Mouse (Mus musculus) stomach, embryonic 15.5 days (tissue): Measurements from ENCODE around the gene Pbx4. TPM values are rescaled to one million over a fixed set of nuclear protein-coding genes. Genes with fewer than 3 reads are reported as not detected.

Experiments
- ATAC-seq: fragments of 200-750 bp; cut with Nextera tagmentation; 2 replicates; pipeline ENCODE4 v1.8.0; 2017; ENCODE audit warnings: low read depth, moderate number of reproducible peaks, moderate TSS enrichment; ENCODE audit not compliant: insufficient read depth, low FRiP score
- H3K27ac ChIP-seq: fragments of 300-500 bp; sonication (generic); 2 replicates; pipeline ENCODE4 v1.5.1; 2015; ENCODE audit warnings: mild to moderate bottlenecking, inconsistent platforms
- H3K27me3 ChIP-seq: fragments of 300-500 bp; sonication (generic); replicated peaks from 2 replicates; pipeline ENCODE4 v1.6.1; 2015; ENCODE audit warnings: inconsistent platforms
- H3K36me3 ChIP-seq: fragments of 300-500 bp; sonication (generic); 2 replicates; pipeline ENCODE4 v1.6.1; 2015; ENCODE audit warnings: inconsistent platforms
- H3K4me1 ChIP-seq: fragments of 300-500 bp; sonication (generic); 2 replicates; pipeline ENCODE4 v1.6.1; 2015; ENCODE audit warnings: inconsistent platforms
- H3K4me2 ChIP-seq: fragments of 300-500 bp; sonication (generic); 2 replicates; pipeline ENCODE4 v1.6.1; 2015; ENCODE audit warnings: mild to moderate bottlenecking, inconsistent platforms
- H3K4me3 ChIP-seq: fragments of 300-500 bp; sonication (generic); replicated peaks from 2 replicates; pipeline ENCODE4 v1.5.1; 2015; ENCODE audit warnings: inconsistent platforms
- H3K9ac ChIP-seq: fragments of 300-500 bp; sonication (generic); 2 replicates; pipeline ENCODE4 v1.6.1; 2015; ENCODE audit warnings: inconsistent platforms
- H3K9me3 ChIP-seq: fragments of 300-500 bp; sonication (generic); 2 replicates; pipeline ENCODE4 v1.6.1; 2016; ENCODE audit warnings: inconsistent platforms
- WGBS: fragments of 180-500 bp; shearing (Covaris S2); methylation state at CpG from one replicate; pipeline ENCODE4 v1.1.7; 2015; 5-methylcytosine and 5-hydroxymethylcytosine counted together
- polyA plus RNA-seq: library from polyadenylated mRNA; unstranded; fragments of >200 nt; fragmentation: Nextera tagmentation; extraction: Ambion mirVana; gene quantifications from 2 replicates; pipeline ENCODE4 v1.2.1, GENCODE M21; 2015

Gene Pbx4
- polyA plus RNA-seq, 1 experiment from 2014 or later: 5.9 TPM

DNA sequence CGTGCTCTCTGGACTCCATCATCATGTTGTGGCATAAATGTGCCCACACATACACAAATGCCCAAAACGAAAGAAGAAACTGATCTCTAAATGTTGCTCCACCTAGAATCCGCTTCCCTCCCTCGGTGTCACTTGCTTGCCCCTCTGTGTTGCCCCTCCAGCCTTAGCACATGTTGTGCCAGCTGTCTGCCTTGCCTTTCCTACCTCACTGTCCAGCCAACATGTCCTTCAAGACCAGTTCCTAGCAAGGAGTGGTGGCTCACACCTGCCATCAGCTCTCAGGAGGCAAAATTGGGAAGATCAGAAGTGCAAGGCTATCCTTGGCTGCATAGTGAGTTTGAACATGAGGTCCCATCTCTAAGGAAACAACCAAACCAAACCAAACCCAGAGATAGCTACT lies 45.1 kb downstream of the Pbx4 start:
- H3K4me1 ChIP-seq: peaks cover 15% of the 10 kb centered on the region
- no peaks in the 10 kb centered on the region for H3K9me3 ChIP-seq
- WGBS: 88% methylated on average over 4 of the region's 4 CpGs
- H3K27ac ChIP-seq: no peak overlapping the region
- no peak overlapping the region for H3K4me2 ChIP-seq
- H3K36me3 ChIP-seq: no peaks in the 10 kb centered on the region
- no peak for ATAC-seq
- H3K27me3 ChIP-seq: peaks cover 41% of the 10 kb centered on the region
- H3K4me3 ChIP-seq: no peak overlapping the region
- H3K9ac ChIP-seq: no peak overlapping the region

DNA sequence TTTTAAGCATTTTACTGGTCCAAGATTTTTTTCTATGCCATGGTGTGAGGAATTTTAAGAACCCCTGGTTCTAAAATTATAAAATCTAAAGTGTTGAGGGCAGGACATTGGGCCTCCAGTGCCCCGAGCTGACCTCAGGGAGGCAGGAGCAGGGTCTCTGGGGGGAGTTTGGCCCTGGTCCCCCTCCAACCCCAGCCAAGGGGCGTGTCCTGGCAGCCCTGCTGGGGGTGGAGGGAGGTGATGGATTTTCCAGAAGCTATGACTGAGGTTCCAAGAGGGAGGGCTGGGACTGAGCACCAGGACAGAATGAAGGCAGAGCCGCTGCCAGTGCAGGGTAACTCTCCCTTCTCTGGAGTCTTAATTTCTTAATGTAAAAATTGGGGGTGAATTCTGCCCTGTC lies 45.7 kb downstream of the Pbx4 start:
- ATAC-seq: no peak
- Histone ChIP-seq H3K27me3 (peaks cover 47% of the 10 kb centered on the region), H3K4me2 (no peak overlapping the region), H3K9ac (no peak overlapping the region), H3K9me3 (no peaks in the 10 kb centered on the region), H3K27ac (no peak overlapping the region), H3K4me3 (no peak overlapping the region), H3K36me3 (no peaks in the 10 kb centered on the region), H3K4me1 (peaks cover 20% of the 10 kb centered on the region)
- WGBS: 48% methylated on average over 3 of the region's 3 CpGs

GRCm38 (mm10) chr8:69879678-69880077 lies 47.4 kb downstream of the Pbx4 start:
- H3K4me1 ChIP-seq: peaks cover 20% of the 10 kb centered on the region
- peak; percentile 60; the same call in 1 of the 2 replicates for ATAC-seq
- no peaks in the 10 kb centered on the region for H3K9me3 ChIP-seq
- H3K36me3 ChIP-seq: no peaks in the 10 kb centered on the region
- 51% methylated on average over 8 of the region's 8 CpGs for WGBS
- H3K4me2 ChIP-seq: no peak overlapping the region
- H3K27ac ChIP-seq: no peak overlapping the region
- no peak overlapping the region for H3K9ac ChIP-seq
- peaks cover 64% of the 10 kb centered on the region for H3K27me3 ChIP-seq
- no peak overlapping the region for H3K4me3 ChIP-seq

GRCm38 (mm10) chr8:69880841-69881240 lies 48.5 kb downstream of the Pbx4 start:
- Histone ChIP-seq H3K27ac (no peak overlapping the region), H3K4me2 (peak overlapping the region; percentile 75), H3K27me3 (peaks cover 76% of the 10 kb centered on the region), H3K9me3 (no peaks in the 10 kb centered on the region), H3K4me1 (peaks cover 20% of the 10 kb centered on the region), H3K36me3 (no peaks in the 10 kb centered on the region), H3K9ac (no peak overlapping the region), H3K4me3 (peak overlapping the region; percentile 35)
- no peak for ATAC-seq
- 11% methylated on average over 37 of the region's 37 CpGs for WGBS

DNA sequence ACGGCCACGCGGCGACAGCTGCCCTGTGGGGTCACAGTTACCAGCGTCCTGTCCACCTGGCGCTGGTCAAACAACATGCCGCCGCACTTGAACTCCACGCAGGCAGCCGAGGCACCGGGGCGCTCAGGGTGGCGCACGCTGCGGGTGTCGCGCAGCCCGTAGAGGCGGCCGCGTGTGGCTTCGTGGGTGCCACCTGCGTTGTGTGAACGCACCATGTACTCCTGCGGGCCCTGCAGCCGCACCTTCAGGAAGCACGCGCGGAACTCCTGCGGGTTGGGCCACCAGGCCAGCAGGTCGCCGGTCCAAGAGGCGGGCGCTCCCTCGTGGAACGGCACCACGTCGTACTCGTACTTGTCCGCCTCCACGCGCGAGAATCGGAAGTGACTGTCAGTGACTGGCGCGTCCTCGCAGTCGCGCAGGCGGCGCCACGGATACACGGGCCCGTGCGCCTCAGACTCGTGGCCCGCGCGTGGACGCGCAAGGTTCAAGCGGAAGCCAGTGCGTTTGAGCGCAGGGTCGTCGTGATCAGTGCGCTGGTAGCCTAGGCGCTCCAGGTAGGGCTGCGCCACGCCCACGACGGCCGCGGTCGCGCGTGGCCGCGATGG lies 49.1 kb downstream of the Pbx4 start:
- H3K4me1 ChIP-seq: peaks cover 20% of the 10 kb centered on the region
- peaks cover 81% of the 10 kb centered on the region for H3K27me3 ChIP-seq
- H3K9ac ChIP-seq: no peak overlapping the region
- peak overlapping the region; percentile 75 for H3K4me2 ChIP-seq
- ATAC-seq: no peak
- no peak overlapping the region for H3K27ac ChIP-seq
- H3K9me3 ChIP-seq: no peaks in the 10 kb centered on the region
- peak overlapping the region; percentile 35 for H3K4me3 ChIP-seq
- H3K36me3 ChIP-seq: no peaks in the 10 kb centered on the region
- 20% methylated on average over 79 of the region's 79 CpGs for WGBS

DNA sequence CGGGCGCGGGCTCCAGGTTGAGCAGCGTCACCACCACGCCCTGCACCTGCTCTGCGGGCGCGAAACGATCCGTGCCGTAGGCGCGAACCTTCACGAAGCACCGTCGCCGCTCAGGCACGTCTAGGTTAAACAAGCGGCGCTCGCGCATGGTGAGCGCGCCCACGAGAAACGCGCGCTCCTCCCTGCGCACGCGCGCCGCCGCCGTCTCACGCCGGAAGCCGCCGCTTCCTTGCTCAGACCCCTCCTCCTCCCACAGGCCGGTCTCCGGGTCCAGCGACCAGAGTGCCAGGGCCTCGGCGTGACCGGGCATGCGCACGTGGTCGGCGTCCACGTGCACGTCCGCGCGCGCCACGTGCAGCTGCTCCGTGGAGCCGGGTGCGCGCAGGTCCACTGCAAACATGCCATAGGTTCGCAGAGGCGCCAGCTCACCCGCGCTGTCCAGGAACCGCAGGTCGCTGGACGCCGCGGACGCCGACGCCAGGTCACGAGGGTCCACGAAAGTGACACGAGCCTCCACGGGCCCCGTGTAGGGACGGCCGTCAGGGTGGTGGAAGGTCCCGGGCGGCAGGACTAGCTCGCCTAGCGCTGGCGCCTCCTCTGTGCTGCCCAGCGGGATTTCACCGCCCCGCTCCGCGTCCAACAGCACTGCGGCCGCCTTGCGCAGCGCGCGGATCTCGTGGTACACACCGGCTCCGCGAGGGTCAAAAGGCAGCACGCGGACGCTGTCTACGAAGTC lies 49.9 kb downstream of the Pbx4 start:
- ATAC-seq: 0 out of 2 replicates have a peak, but pooled peaks have one; percentile 36
- peak overlapping the region; percentile 35 for H3K4me3 ChIP-seq
- no peaks in the 10 kb centered on the region for H3K36me3 ChIP-seq
- H3K9ac ChIP-seq: no peak overlapping the region
- 5% methylated on average over 98 of the region's 103 CpGs for WGBS
- no peaks in the 10 kb centered on the region for H3K9me3 ChIP-seq
- H3K4me2 ChIP-seq: peak overlapping the region; percentile 75
- no peak overlapping the region for H3K27ac ChIP-seq
- H3K27me3 ChIP-seq: peaks cover 84% of the 10 kb centered on the region
- H3K4me1 ChIP-seq: peaks cover 25% of the 10 kb centered on the region

DNA sequence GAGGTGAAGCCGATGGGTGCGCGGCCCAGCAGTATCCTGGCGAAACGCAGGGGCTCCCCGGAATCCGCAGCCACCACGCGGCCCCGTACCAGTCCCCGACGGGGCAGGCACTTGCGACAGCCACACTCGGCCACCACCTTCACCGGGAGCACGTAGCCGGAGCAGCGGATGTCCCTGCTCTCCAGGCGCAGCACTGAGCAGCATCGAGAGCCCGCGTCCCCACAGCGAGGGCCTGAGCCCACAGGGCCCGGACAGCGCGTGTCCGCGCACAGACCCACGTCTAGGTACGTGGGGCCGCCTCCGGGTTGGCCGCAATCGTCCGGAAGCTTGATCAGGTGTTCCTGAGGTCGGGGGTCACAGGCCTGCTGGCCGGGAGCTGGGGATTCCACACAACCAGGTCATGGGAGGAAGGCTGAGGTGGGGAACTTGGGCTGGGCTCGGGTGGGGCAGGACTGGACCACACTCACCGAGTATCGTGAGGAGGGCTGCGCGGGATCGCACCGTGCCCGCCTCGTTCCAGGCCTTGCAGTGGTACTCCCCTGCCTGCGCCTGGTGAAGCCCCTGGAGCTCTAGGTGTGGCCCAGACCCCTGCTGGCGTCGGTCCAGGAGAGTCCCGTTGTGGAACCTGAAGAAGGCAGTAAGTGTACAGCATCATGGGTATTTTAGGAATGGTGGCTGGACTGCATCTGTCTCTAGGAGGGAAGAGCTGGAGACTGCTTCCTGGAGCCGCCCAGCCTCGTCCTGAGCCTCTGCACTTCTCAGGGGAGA lies 50.7 kb downstream of the Pbx4 start:
- Histone ChIP-seq H3K9ac (no peak overlapping the region), H3K27ac (no peak overlapping the region), H3K4me2 (peak overlapping the region; percentile 75), H3K36me3 (no peaks in the 10 kb centered on the region), H3K4me3 (peak overlapping the region; percentile 35), H3K9me3 (no peaks in the 10 kb centered on the region), H3K4me1 (peaks cover 33% of the 10 kb centered on the region), H3K27me3 (peaks cover 91% of the 10 kb centered on the region)
- no peak for ATAC-seq
- 13% methylated on average over 52 of the region's 52 CpGs for WGBS

- Histone ChIP-seq H3K4me1 (peaks cover 45% of the 10 kb centered on the region), H3K9ac (no peak overlapping the region), H3K4me3 (no peak overlapping the region), H3K9me3 (no peaks in the 10 kb centered on the region), H3K27ac (no peak overlapping the region), H3K27me3 (peaks cover 100% of the 10 kb centered on the region), H3K36me3 (no peaks in the 10 kb centered on the region), H3K4me2 (no peak overlapping the region)
- WGBS: 57% methylated on average over 13 of the region's 13 CpGs
- ATAC-seq: no peak
Measured at GRCm38 (mm10) chr8:69884141-69884540, 51.9 kb downstream of the Pbx4 start.

GRCm38 (mm10) chr8:69887289-69888243 lies 55.3 kb downstream of the Pbx4 start, which contains the start of gene Cilp2:
Gene Cilp2 (minus strand): TSS chr8:69887687.
- H3K4me1 ChIP-seq: peaks cover 31% of the 10 kb centered on the region
- no peak within 1 kb of the TSS for H3K27ac ChIP-seq
- H3K4me3 ChIP-seq: peak within 1 kb of the TSS; percentile 25
- H3K27me3 ChIP-seq: peaks cover 83% of the 10 kb centered on the region
- peak within 1 kb of the TSS; percentile 51 for H3K4me2 ChIP-seq
- no peak for ATAC-seq
- 2% methylated on average over 54 of the region's 60 CpGs for WGBS
- no peaks in the 10 kb centered on the region for H3K36me3 ChIP-seq
- no peak within 1 kb of the TSS for H3K9ac ChIP-seq
- no peaks in the 10 kb centered on the region for H3K9me3 ChIP-seq

DNA sequence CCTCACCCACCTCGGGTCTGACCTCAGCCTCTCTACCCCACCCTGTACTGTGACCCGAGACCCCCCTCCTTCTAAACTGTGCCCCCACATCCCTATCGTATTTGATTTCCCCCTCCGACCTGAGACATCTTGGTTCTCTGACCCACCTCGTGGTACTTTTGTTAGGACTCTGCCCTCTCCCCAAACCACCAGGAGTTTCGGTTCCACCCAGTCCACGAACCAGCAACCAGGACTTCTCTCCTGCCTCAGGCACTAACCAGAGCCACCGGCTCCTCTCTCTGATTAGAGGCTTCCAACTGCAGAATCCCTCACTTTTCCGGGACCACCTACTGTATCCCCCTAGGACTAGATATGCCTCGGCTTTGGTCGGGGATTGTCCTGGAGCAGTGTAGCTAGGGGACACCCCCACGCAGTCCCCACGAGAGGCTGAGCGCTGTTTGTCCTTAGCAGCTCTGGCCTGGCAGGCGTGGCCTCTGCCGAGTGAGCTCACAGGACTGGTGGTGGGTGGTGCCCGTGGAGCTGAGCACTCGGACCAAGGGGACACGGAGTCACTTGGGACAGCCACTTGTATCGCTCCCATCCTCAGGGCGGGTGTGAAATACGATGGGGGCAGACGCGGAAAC lies 56.1 kb downstream of the Pbx4 start:
- ATAC-seq: peak; percentile 8; the same call in 1 of the 2 replicates
- Histone ChIP-seq H3K9ac (no peak overlapping the region), H3K4me1 (peaks cover 27% of the 10 kb centered on the region), H3K4me3 (peak overlapping the region; percentile 25), H3K9me3 (no peaks in the 10 kb centered on the region), H3K4me2 (peak overlapping the region; percentile 51), H3K36me3 (peaks cover under 1% of the 10 kb centered on the region; the same call in 1 of the 2 replicates), H3K27me3 (peaks cover 75% of the 10 kb centered on the region), H3K27ac (no peak overlapping the region)
- 9% methylated on average over 24 of the region's 24 CpGs for WGBS

GRCm38 (mm10) chr8:69888902-69889301 lies 56.6 kb downstream of the Pbx4 start:
- H3K4me1 ChIP-seq: peaks cover 27% of the 10 kb centered on the region

More at GRCm38 (mm10) chr8:69888902-69889301, 56.6 kb downstream of the Pbx4 start:
- peak overlapping the region; percentile 25 for H3K4me3 ChIP-seq
- H3K9ac ChIP-seq: no peak overlapping the region
- H3K4me2 ChIP-seq: peak overlapping the region; percentile 51
- H3K27me3 ChIP-seq: peaks cover 70% of the 10 kb centered on the region
- no peaks in the 10 kb centered on the region for H3K9me3 ChIP-seq
- ATAC-seq: no peak
- peaks cover 6% of the 10 kb centered on the region for H3K36me3 ChIP-seq
- H3K27ac ChIP-seq: no peak overlapping the region
- WGBS: 6% methylated on average over 32 of the region's 32 CpGs
